Mouse (Mus musculus) liver, postnatal 0 days (tissue): ENCODE data around the gene Sh2b1.

ENCODE experiments used
- CTCF ChIP-seq: sonication (generic); IDR thresholded peaks from 2 replicates; pipeline ENCODE4 v1.5.1; 2016; ENCODE audit warnings: antibody characterized with exemption, low read depth
- EP300 ChIP-seq: IDR thresholded peaks from 2 replicates; pipeline ENCODE4 v1.6.1; 2016; ENCODE audit warnings: antibody characterized with exemption, low read depth, mild to moderate bottlenecking

DNA sequence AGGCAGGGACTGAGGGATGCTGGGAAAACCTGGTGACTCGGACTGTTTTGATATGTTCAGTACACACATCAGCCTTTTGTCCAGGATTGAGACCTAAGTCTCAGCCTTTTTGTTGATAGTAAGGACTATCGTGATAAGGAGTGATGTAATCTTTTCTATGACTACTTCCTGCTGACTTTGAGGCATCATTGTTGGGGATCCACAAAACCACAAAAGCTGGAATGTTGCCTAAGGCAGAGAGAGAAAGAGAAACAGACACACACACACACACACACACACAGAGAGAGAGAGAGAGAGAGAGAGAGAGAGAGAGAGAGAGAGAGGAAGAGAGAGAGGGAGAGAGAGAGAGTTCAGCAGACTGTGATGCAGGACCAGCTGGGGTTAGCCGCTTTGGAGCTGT is 56.7 kb downstream of the Sh2b1 start:
- TF ChIP-seq CTCF (no peak), EP300 (no peak)
